Mouse (Mus musculus) midbrain, postnatal 0 days (tissue): ENCODE data around the gene Prox1. TPM values are rescaled to one million over a fixed set of nuclear protein-coding genes. Genes with fewer than 3 reads are reported as not detected.
A peak's percentile ranks its signal among the peaks of the same experiment; 100 is the strongest.

Source experiments
- ATAC-seq: fragments of 200-750 bp; cut with Nextera tagmentation; 2 replicates; pipeline ENCODE4 v1.8.0; 2017; ENCODE audit warnings: moderate number of reproducible peaks, mild to moderate bottlenecking, moderate TSS enrichment, moderate library complexity; ENCODE audit not compliant: low FRiP score
- DNase-seq: peaks from one replicate; pipeline ENCODE4 v3.0.0-alpha.2; 2015; ENCODE audit warnings: low spot score
- H3K27ac ChIP-seq: fragments of 300-500 bp; sonication (generic); 2 replicates; pipeline ENCODE4 v1.5.1; 2014; ENCODE audit warnings: low read depth, mild to moderate bottlenecking, low read length, mixed read lengths
- H3K27me3 ChIP-seq: fragments of 300-500 bp; sonication (generic); 2 replicates; pipeline ENCODE4 v1.6.1; 2014; ENCODE audit warnings: low read length, control low read depth, mixed read lengths; ENCODE audit not compliant: insufficient read depth
- H3K36me3 ChIP-seq: fragments of 300-500 bp; sonication (generic); 2 replicates; pipeline ENCODE4 v1.6.1; 2014; ENCODE audit warnings: low read length, control low read depth, mixed read lengths; ENCODE audit not compliant: insufficient read depth
- H3K4me1 ChIP-seq: fragments of 300-500 bp; sonication (generic); 2 replicates; pipeline ENCODE4 v1.6.1; 2014; ENCODE audit warnings: mild to moderate bottlenecking, control low read depth, antibody characterized with exemption, low read length, mixed read lengths; ENCODE audit not compliant: insufficient read depth
- H3K4me2 ChIP-seq: fragments of 300-500 bp; sonication (generic); 2 replicates; pipeline ENCODE4 v1.6.1; 2014; ENCODE audit warnings: low read depth, mild to moderate bottlenecking, low read length, mixed read lengths; ENCODE audit not compliant: poor library complexity, severe bottlenecking
- H3K4me3 ChIP-seq: fragments of 300-500 bp; sonication (generic); 2 replicates; pipeline ENCODE4 v1.5.1; 2014; ENCODE audit warnings: low read depth, mild to moderate bottlenecking, low read length, moderate library complexity
- H3K9ac ChIP-seq: fragments of 300-500 bp; sonication (generic); replicated peaks from 2 replicates; pipeline ENCODE4 v1.6.1; 2014; ENCODE audit warnings: mild to moderate bottlenecking, low read length, moderate library complexity, mixed read lengths; ENCODE audit not compliant: poor library complexity, severe bottlenecking
- H3K9me3 ChIP-seq: fragments of 300-500 bp; sonication (generic); 2 replicates; pipeline ENCODE4 v1.6.1; 2016; ENCODE audit warnings: low read length, control low read depth
- CTCF ChIP-seq: IDR thresholded peaks from 2 replicates; pipeline ENCODE4 v1.5.1; 2016; ENCODE audit warnings: antibody characterized with exemption, mild to moderate bottlenecking
- WGBS: fragments of 180-500 bp; shearing (Covaris S2); extraction: QIAGEN DNeasy Blood & Tissue Kit; methylation state at CpG from one replicate; pipeline ENCODE4 v1.1.7; 2014; 5-methylcytosine and 5-hydroxymethylcytosine counted together
- polyA plus RNA-seq: library from polyadenylated mRNA; unstranded; fragments of >200 nt; fragmentation: Nextera tagmentation; extraction: Ambion mirVana; gene quantifications from 2 replicates; pipeline ENCODE4 v1.2.1, GENCODE M21; 2015
- total RNA-seq: library from RNA; depleted of rRNA; stranded (reverse); fragments of >200 nt; gene quantifications from 2 replicates; pipeline ENCODE4 v1.2.3, GENCODE M21; 2014

The Prox1 gene
- total and polyA plus RNA-seq, 2 experiments from 2014 or later: 11.1 to 11.9 TPM

DNA sequence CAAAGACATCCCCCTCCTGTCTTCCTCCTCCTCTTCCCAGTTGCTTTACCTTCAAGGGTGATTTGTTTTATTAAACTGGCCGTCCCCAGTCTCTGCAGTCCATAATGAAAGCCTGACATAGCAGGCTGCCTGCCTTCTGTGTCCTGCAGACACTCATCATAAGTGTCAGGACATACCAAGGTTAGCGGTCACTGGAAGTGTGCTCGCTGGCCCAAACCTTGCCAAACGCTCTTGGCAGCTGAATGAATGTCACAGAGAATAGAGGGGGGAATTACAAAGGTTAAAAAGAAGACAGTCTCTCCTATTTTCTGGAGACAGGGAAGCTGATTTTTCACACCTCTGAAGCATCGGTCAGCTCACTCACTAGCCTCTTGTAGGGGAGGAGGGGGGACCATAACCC is 42.6 kb downstream of the Prox1 start:
- no peak overlapping the region for H3K27ac ChIP-seq
- H3K9ac ChIP-seq: no peak overlapping the region
- no peaks in the 10 kb centered on the region for H3K9me3 ChIP-seq
- no peaks in the 10 kb centered on the region for H3K27me3 ChIP-seq
- WGBS: 43% methylated on average over 5 of the region's 5 CpGs
- ATAC-seq (no peak), DNase-seq (no peak)
- H3K36me3 ChIP-seq: no peaks in the 10 kb centered on the region
- no peaks in the 10 kb centered on the region; the same call in 1 of the 2 replicates for H3K4me1 ChIP-seq
- TF ChIP-seq CTCF: no peak
- no peak overlapping the region for H3K4me3 ChIP-seq
- H3K4me2 ChIP-seq: no peak overlapping the region

DNA sequence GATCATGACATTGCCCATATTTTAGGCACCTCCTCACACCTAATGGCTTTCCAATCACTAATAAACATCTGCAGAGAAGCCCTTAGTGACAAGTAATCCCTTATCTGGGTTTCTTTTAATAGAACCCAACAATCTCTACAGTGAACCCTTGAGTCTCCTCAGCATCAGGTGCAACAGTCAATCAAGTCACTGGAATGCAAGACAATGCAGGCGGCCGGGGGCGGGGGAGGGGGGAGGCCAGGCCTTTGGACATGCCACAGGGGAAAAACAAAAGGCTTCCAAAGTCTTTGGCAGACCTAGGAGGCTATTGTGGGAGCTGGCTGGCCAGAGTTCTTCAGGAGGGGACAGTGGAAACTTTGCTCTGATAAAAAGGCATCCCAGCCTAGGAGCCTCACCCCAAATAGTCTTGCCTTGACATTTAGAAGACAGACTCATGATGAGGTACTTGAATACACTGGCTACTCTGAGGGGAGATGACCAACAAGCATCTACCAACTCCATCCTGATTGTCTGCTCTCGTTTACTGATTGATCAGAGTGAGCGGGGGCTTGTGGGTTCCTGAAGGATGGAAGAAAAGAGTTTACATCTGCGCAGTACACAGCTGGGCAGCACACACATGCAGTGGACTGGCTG is 43.2 kb downstream of the Prox1 start:
- Histone ChIP-seq H3K27me3 (no peaks in the 10 kb centered on the region), H3K9ac (no peak overlapping the region), H3K4me1 (no peaks in the 10 kb centered on the region; the same call in 1 of the 2 replicates), H3K4me3 (no peak overlapping the region), H3K27ac (no peak overlapping the region), H3K36me3 (no peaks in the 10 kb centered on the region), H3K4me2 (no peak overlapping the region), H3K9me3 (no peaks in the 10 kb centered on the region)
- no peak for TF ChIP-seq CTCF
- no peak for ATAC-seq
- WGBS: 42% methylated on average over 6 of the region's 6 CpGs
- DNase-seq: no peak

DNA sequence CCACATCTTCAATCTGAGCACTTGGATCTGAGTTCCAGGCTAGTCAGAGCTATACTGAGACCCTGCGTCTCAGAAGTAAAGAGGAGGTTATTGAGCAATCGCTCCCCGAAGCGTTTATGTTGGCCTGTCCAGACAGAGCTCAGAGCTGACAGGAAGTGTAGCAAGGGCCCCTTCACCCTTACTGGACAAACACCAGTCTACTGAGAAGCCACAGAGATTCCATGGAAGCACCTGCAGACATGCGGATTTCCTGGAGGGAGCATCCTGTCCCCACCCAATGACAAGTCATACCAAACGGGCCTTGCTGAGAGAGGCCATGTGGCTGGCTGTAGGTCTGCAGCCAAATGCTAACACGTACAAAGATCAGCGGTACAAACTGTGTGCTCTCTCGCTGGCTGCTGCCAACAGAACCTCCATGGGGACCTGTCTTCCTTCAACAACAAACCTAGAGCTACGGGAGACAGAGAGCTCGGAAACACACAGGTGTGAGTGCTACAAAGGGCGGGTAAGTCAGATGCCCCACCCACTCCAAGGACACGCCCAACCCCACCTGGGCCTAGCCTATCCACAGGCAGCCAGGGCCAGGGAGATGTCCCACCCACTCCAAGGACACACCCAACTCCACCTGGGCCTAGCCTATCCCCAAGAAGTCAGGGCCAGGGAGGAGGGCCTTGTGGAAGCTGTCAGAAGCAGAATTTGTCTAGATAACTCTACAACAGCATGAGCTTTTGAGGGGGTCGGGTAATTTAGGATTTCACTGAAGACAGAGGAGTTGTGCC is 45.4 kb downstream of the Prox1 start:
- no peak for TF ChIP-seq CTCF
- 91% methylated on average over 14 of the region's 14 CpGs for WGBS

DNA sequence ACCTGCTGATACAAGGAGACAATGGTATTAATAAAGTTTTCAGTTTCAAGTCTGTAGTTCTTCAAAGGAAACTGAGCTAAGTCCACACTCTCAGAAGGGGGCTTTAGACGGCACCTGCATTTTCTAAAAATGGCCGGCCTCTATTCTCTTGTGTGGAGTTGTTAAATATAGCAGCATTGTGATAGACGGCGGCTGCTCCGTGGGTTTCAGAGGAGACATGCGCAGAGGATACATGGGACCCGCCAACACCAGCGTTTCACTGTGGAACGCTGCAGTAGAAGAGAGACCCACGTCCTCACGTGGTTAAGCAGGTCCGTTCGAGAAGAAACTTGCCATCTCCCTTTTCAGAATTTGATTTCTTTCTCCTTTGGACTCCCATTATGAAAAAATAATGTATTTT is 47.1 kb downstream of the Prox1 start:
- ATAC-seq: no peak
- H3K4me2 ChIP-seq: no peak overlapping the region

More for the DNA sequence above, 45.4 kb downstream of the Prox1 start:
- no peak for DNase-seq
- Histone ChIP-seq H3K9me3 (no peaks in the 10 kb centered on the region), H3K4me1 (no peaks in the 10 kb centered on the region; the same call in 1 of the 2 replicates), H3K4me3 (no peak overlapping the region), H3K9ac (no peak overlapping the region), H3K4me2 (no peak overlapping the region), H3K27ac (no peak overlapping the region), H3K27me3 (no peaks in the 10 kb centered on the region), H3K36me3 (no peaks in the 10 kb centered on the region)
- no peak for ATAC-seq

DNA sequence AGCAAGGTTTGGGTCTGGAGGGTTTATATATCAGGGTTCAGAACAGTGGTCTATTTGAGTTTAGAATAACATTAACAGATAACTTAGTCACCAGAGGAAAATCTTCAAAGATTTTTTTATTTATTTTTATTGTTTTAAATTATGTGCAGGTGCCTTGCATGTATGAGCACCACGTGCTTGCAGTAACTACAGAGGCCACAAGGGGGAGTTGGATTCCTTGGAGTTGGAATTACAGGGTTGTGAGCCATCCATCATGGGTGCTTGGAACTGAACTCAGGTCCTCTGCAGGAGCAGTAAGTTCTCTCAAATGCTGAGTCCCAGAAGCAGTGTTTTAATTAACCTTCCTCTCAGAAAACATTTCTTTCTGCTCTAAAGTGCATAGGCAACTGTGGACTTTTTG is 54.5 kb downstream of the Prox1 start:
- H3K36me3 ChIP-seq: no peaks in the 10 kb centered on the region
- H3K4me1 ChIP-seq: no peaks in the 10 kb centered on the region
- H3K27ac ChIP-seq: no peak overlapping the region
- H3K27me3 ChIP-seq: no peaks in the 10 kb centered on the region
- ATAC-seq (no peak), DNase-seq (no peak)
- no peak overlapping the region for H3K4me3 ChIP-seq
- no peak overlapping the region for H3K4me2 ChIP-seq
- TF ChIP-seq CTCF: peak; percentile 24
- WGBS: 90% methylated on average over 1 of the region's 1 CpGs
- H3K9ac ChIP-seq: no peak overlapping the region
- H3K9me3 ChIP-seq: no peaks in the 10 kb centered on the region

More for the DNA sequence above, 47.1 kb downstream of the Prox1 start:
- Histone ChIP-seq H3K27ac (no peak overlapping the region), H3K27me3 (no peaks in the 10 kb centered on the region), H3K36me3 (no peaks in the 10 kb centered on the region), H3K4me3 (no peak overlapping the region), H3K4me1 (no peaks in the 10 kb centered on the region; the same call in 1 of the 2 replicates), H3K9ac (no peak overlapping the region), H3K9me3 (no peaks in the 10 kb centered on the region)
- WGBS: 87% methylated on average over 13 of the region's 13 CpGs
- TF ChIP-seq CTCF: no peak
- no peak for DNase-seq

DNA sequence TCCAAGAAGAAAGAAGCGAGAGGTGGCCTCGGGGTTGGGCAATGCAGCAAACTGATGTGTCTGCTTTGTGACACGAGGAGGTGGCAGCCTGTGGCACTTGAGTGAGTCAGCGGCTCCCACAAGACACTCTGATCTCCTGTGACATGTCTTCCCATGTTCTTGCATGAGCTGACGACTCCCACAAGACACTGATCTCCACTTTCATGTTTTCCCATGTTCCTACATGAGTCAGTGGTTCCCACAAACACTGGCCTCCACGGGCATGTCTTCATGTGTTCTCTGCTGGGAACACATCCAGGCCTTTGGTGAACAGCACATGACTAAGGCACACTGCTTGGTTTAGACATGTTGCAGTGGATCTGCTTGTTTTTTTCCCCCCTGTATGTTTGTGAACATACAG is 58.8 kb downstream of the Prox1 start:
- Histone ChIP-seq H3K9me3 (peaks cover 10% of the 10 kb centered on the region; the same call in 1 of the 2 replicates), H3K27ac (no peak overlapping the region), H3K4me2 (no peak overlapping the region), H3K4me1 (no peaks in the 10 kb centered on the region), H3K27me3 (no peaks in the 10 kb centered on the region), H3K4me3 (no peak overlapping the region), H3K36me3 (no peaks in the 10 kb centered on the region), H3K9ac (no peak overlapping the region)
- ATAC-seq (no peak), DNase-seq (no peak)
- no peak for TF ChIP-seq CTCF
- WGBS: 59% methylated on average over 6 of the region's 6 CpGs
